In the genomic region with DNA sequence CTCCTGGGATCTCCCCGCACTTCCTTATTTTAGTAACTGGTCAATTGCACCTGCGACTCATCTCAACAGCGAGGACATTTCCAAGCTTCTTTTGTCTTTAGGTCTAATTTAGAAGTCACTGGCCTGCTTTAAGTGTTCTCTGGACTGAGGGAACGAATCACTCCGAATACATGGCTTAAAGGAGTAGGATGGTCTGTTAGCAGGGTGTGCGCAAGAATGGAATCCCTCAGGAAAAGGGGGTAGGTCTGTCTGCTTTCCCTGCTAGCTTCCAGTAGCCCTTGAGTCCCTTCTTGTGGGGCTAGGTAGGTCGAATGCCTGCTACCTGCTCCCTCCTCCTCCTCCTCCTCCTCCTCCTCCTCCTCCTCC, we compare ENCODE assay signal across 12 mouse cellular contexts. TPM values are rescaled to one million over a fixed set of nuclear protein-coding genes. Genes with fewer than 3 reads are reported as not detected.
A peak's percentile ranks its signal among the peaks of the same experiment; 100 is the strongest.
DNase-seq lines count a peak whose midpoint lies in the region; ATAC-seq and TF ChIP-seq lines count a peak whose summit lies in the region.
"Had no signal": no experiment of that assay in that cellular context is flagged by ENCODE, and none has a peak within 500 bp of the region (broad histone marks: within the 10 kb centered on the region; RNA-seq: fewer than 3 reads in every experiment).

No protein-coding gene starts in this region.

- WGBS in forebrain, embryonic 14.5 days, result 72% methylated on average over 7 of the region's 7 CpGs
- WGBS in forebrain, embryonic 12.5 days, result 88% methylated on average over 7 of the region's 7 CpGs
- 37% methylated on average over 7 of the region's 7 CpGs for WGBS in hindbrain, embryonic 15.5 days
- WGBS in small intestine, adult 2 months, result 73% methylated on average over 7 of the region's 7 CpGs

- H3K27ac ChIP-seq in forebrain, embryonic 14.5 days (ENCODE audit: low read depth, low read length), result peak overlapping the region; percentile 33
- H3K27ac ChIP-seq in forebrain, embryonic 12.5 days, result no peak overlapping the region
- no peak overlapping the region for H3K27ac ChIP-seq in layer of hippocampus, adult 2 months
- peak overlapping the region; percentile 47 for H3K27ac ChIP-seq in hindbrain, embryonic 15.5 days (replicated peaks)
- peak overlapping the region; percentile 25; the same call in 1 of the 2 replicates for H3K27ac ChIP-seq in small intestine, adult 2 months (ENCODE audit: insufficient read depth, low read depth, low read length)
- H3K27ac ChIP-seq: kidney, embryonic 15.5 days; liver, embryonic 14.5 days; midbrain, embryonic 12.5 days had no signal

- no peak for TF ChIP-seq CTCF in layer of hippocampus, adult 2 months (conservative IDR thresholded peaks at IDR 0.05)
- TF ChIP-seq CTCF in small intestine, adult 2 months (IDR thresholded peaks at IDR 0.05; ENCODE audit: extremely low read depth, insufficient read length, insufficient replicate concordance, low read depth, low read length), result no peak

- peaks cover 7% of the 10 kb centered on the region; the same call in 1 of the 2 replicates for H3K4me1 ChIP-seq in forebrain, embryonic 14.5 days (ENCODE audit: control insufficient read depth, insufficient read depth, low read length)
- peaks cover 4% of the 10 kb centered on the region; the same call in 1 of the 2 replicates for H3K4me1 ChIP-seq in forebrain, embryonic 12.5 days
- H3K4me1 ChIP-seq in hindbrain, embryonic 15.5 days (replicated peaks), result peaks cover 10% of the 10 kb centered on the region; the same call in 1 of the 2 replicates
- H3K4me1 ChIP-seq in small intestine, adult 2 months (ENCODE audit: control insufficient read depth, insufficient read depth, insufficient read length, low read length), result no peaks in the 10 kb centered on the region

- peak; percentile 71; the same call in 1 of the 2 replicates for ATAC-seq in forebrain, embryonic 14.5 days
- no peak for ATAC-seq in forebrain, embryonic 12.5 days (ENCODE audit: low FRiP score)
- peak; percentile 69; the same call in 1 of the 2 replicates for ATAC-seq in hindbrain, embryonic 15.5 days (ENCODE audit: low FRiP score, low read depth)
- no peak for ATAC-seq in cerebellum, adult (ENCODE audit: insufficient number of reproducible peaks, low FRiP score, low TSS enrichment)

- no peak for DNase-seq in forebrain, embryonic 14.5 days (ENCODE audit: low spot score)
- no peak for DNase-seq in layer of hippocampus, adult 2 months (ENCODE audit: low spot score in 2 of 2)
- no peak for DNase-seq in layer of hippocampus, postnatal 25 days (ENCODE audit: extremely low spot score in 1 of 2, low spot score in 1 of 2)
- DNase-seq in frontal cortex, postnatal 25 days (ENCODE audit: low spot score in 2 of 2), result no peak
- DNase-seq: thymus, postnatal 36 days had no signal

- no peaks in the 10 kb centered on the region for H3K27me3 ChIP-seq in forebrain, embryonic 14.5 days (replicated peaks; ENCODE audit: control insufficient read depth, insufficient read depth, low read length)
- no peaks in the 10 kb centered on the region for H3K27me3 ChIP-seq in forebrain, embryonic 12.5 days
- no peaks in the 10 kb centered on the region for H3K27me3 ChIP-seq in hindbrain, embryonic 15.5 days
- no peaks in the 10 kb centered on the region for H3K27me3 ChIP-seq in small intestine, adult 2 months (ENCODE audit: control insufficient read depth, insufficient read depth, low read length)
- H3K27me3 ChIP-seq: kidney, embryonic 15.5 days; midbrain, embryonic 12.5 days had no signal

- no peak overlapping the region for H3K9ac ChIP-seq in forebrain, embryonic 14.5 days (ENCODE audit: low read length)
- no peak overlapping the region for H3K9ac ChIP-seq in forebrain, embryonic 12.5 days
- no peak overlapping the region for H3K9ac ChIP-seq in hindbrain, embryonic 15.5 days
- H3K9ac ChIP-seq: kidney, embryonic 15.5 days; liver, embryonic 14.5 days; midbrain, embryonic 12.5 days had no signal

- no peak for TF ChIP-seq POLR2A in small intestine, adult 2 months (IDR thresholded peaks at IDR 0.05; ENCODE audit: low read depth, low read length)

- H3K4me3 ChIP-seq in forebrain, embryonic 14.5 days (ENCODE audit: low read depth, low read length), result no peak overlapping the region
- no peak overlapping the region for H3K4me3 ChIP-seq in forebrain, embryonic 12.5 days (replicated peaks)
- H3K4me3 ChIP-seq in layer of hippocampus, adult 2 months, result peak overlapping the region; percentile 11; the same call in 1 of the 2 replicates
- H3K4me3 ChIP-seq in hindbrain, embryonic 15.5 days, result no peak overlapping the region
- H3K4me3 ChIP-seq in small intestine, adult 2 months (ENCODE audit: low read depth, low read length), result no peak overlapping the region
- H3K4me3 ChIP-seq: kidney, embryonic 15.5 days; midbrain, embryonic 12.5 days had no signal

- no peaks in the 10 kb centered on the region for H3K9me3 ChIP-seq in forebrain, embryonic 14.5 days (replicated peaks; ENCODE audit: control insufficient read depth, low read length)
- no peaks in the 10 kb centered on the region for H3K9me3 ChIP-seq in forebrain, embryonic 12.5 days
- no peaks in the 10 kb centered on the region for H3K9me3 ChIP-seq in hindbrain, embryonic 15.5 days
- H3K9me3 ChIP-seq: kidney, embryonic 15.5 days; midbrain, embryonic 12.5 days had no signal

- no peaks in the 10 kb centered on the region for H3K36me3 ChIP-seq in forebrain, embryonic 14.5 days (ENCODE audit: control insufficient read depth, insufficient read depth, low read length)
- H3K36me3 ChIP-seq in forebrain, embryonic 12.5 days (replicated peaks), result no peaks in the 10 kb centered on the region
- H3K36me3 ChIP-seq in hindbrain, embryonic 15.5 days, result no peaks in the 10 kb centered on the region
- no peaks in the 10 kb centered on the region for H3K36me3 ChIP-seq in small intestine, adult 2 months (ENCODE audit: control insufficient read depth, insufficient read depth, low read length)
- H3K36me3 ChIP-seq: kidney, embryonic 15.5 days; midbrain, embryonic 12.5 days had no signal

- H3K4me2 ChIP-seq in forebrain, embryonic 14.5 days (ENCODE audit: low read length), result no peak overlapping the region
- H3K4me2 ChIP-seq in forebrain, embryonic 12.5 days, result no peak overlapping the region
- H3K4me2 ChIP-seq in hindbrain, embryonic 15.5 days, result peak overlapping the region; percentile 28
- H3K4me2 ChIP-seq: kidney, embryonic 15.5 days; midbrain, embryonic 12.5 days had no signal

RNA-seq across cellular contexts. Expression of gene Atp8b4, which starts 49.6 kb away (rescaled TPM):
- polyA plus RNA-seq in forebrain, embryonic 14.5 days (2014; fragmentation: Nextera tagmentation; extraction: Ambion mirVana), result 0.06 TPM in 1 of 2 replicates, not detected in the other
- polyA plus RNA-seq in forebrain, embryonic 12.5 days (2016; fragmentation: Nextera tagmentation; extraction: Ambion mirVana), result 0.93 and 2.5 TPM in 2 replicates
- total RNA-seq in layer of hippocampus, adult 2 months (2021), result not detected
- total RNA-seq in layer of hippocampus, postnatal 25 days (2021), result not detected
- 0.08 and 0.12 TPM in 2 replicates for polyA plus RNA-seq in hindbrain, embryonic 15.5 days (2015; fragmentation: Nextera tagmentation; extraction: Ambion mirVana)
- polyA plus RNA-seq in small intestine, adult 2 months (2012; rRNA removed), result 0.04 and 0.09 TPM in 2 replicates

Comparison
In these comparisons a context has a peak if more than half of its experiments do, and no peak if none do; other contexts are left out.
1. ATAC-seq: peak in forebrain, embryonic 14.5 days (single experiment) and hindbrain, embryonic 15.5 days (single experiment); none in forebrain, embryonic 12.5 days (single experiment) and cerebellum, adult (single experiment).
2. H3K27ac ChIP-seq: peak in forebrain, embryonic 14.5 days (single experiment), hindbrain, embryonic 15.5 days (single experiment) and small intestine, adult 2 months (single experiment); none in forebrain, embryonic 12.5 days (single experiment) and layer of hippocampus, adult 2 months (single experiment).